27 mouse cellular contexts compared by ENCODE assay signal in the genomic region with DNA sequence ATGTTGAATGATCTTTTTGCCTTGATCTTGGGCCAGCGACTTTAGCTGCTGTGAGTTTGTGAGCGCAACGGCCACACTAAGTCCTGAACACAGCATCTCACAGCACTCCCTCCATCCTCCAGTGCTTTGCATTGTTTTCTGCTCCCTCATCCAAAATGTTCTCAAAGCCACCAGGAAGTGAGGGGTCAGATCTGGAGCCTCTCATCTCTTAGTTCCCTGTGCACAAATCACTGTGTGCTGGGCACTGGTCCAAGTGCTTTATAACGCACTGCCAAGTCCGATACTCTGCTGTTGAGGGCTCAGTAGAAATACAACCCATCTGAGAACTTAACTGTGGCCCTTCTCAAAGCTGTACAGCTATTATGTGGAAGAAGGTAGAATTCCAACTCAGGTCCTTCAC. TPM values are rescaled to one million over a fixed set of nuclear protein-coding genes. Genes with fewer than 3 reads are reported as not detected.
DNase-seq lines count a peak whose midpoint lies in the region; ATAC-seq lines count a peak whose summit lies in the region.
"Had no signal": no experiment of that assay in that cellular context is flagged by ENCODE, and none has a peak within 500 bp of the region (broad histone marks: within the 10 kb centered on the region; RNA-seq: fewer than 3 reads in every experiment).

No protein-coding gene starts in this region.

- H3K4me1 ChIP-seq in heart, embryonic 16.5 days (ENCODE audit: control insufficient read depth, insufficient read depth, low read length): peaks cover 17% of the 10 kb centered on the region
- peaks cover 6% of the 10 kb centered on the region for H3K4me1 ChIP-seq in heart, embryonic 12.5 days (replicated peaks)
- H3K4me1 ChIP-seq: limb, embryonic 12.5 days; liver, embryonic 12.5 days; midbrain, embryonic 13.5 days; neural tube, embryonic 13.5 days had no signal

- H3K4me2 ChIP-seq in heart, embryonic 16.5 days (ENCODE audit: low read depth, low read length): peak overlapping the region; percentile 17; the same call in 1 of the 2 replicates
- no peak overlapping the region for H3K4me2 ChIP-seq in heart, embryonic 12.5 days
- H3K4me2 ChIP-seq: heart, embryonic 13.5 days; hindbrain, embryonic 14.5 days; limb, embryonic 12.5 days; liver, embryonic 12.5 days; midbrain, embryonic 13.5 days; neural tube, embryonic 13.5 days had no signal

- DNase-seq in adrenal gland, postnatal 10 days: peak; percentile 58
- DNase-seq in adrenal gland, postnatal 4 days (ENCODE audit: low spot score in 2 of 2): no peak
- DNase-seq in kidney, postnatal 14 days: peak; percentile 38
- no peak for DNase-seq in kidney, adult 9 months
- peak; percentile 32 for DNase-seq in NIH3T3 (ENCODE audit: low read depth)
- no peak for DNase-seq in left cerebral cortex, postnatal 25 days (ENCODE audit: low spot score in 2 of 2)
- DNase-seq: cerebellum, adult 2 months; forebrain, postnatal 0 days; right cerebral cortex, adult 18-20 months; thymus, postnatal 25 days had no signal

- H3K27me3 ChIP-seq in heart, embryonic 16.5 days (ENCODE audit: control insufficient read depth, insufficient read depth, low read length): no peaks in the 10 kb centered on the region
- no peaks in the 10 kb centered on the region for H3K27me3 ChIP-seq in heart, embryonic 12.5 days (replicated peaks)
- H3K27me3 ChIP-seq: heart, embryonic 13.5 days; limb, embryonic 12.5 days; liver, embryonic 12.5 days; midbrain, embryonic 13.5 days; neural tube, embryonic 13.5 days had no signal

- no peaks in the 10 kb centered on the region for H3K9me3 ChIP-seq in heart, embryonic 16.5 days (replicated peaks; ENCODE audit: control insufficient read depth, low read length)
- H3K9me3 ChIP-seq in heart, embryonic 12.5 days (replicated peaks): no peaks in the 10 kb centered on the region
- H3K9me3 ChIP-seq: heart, embryonic 13.5 days; limb, embryonic 12.5 days; liver, embryonic 12.5 days; midbrain, embryonic 13.5 days; neural tube, embryonic 13.5 days had no signal

- WGBS in heart, embryonic 16.5 days: 30% methylated on average over 5 of the region's 5 CpGs
- 39% methylated on average over 5 of the region's 5 CpGs for WGBS in heart, embryonic 12.5 days

- ATAC-seq in heart, embryonic 16.5 days (replicated peaks; ENCODE audit: extremely low read depth, insufficient read depth, low FRiP score): peak; percentile 52; the same call in 1 of the 2 replicates
- ATAC-seq in heart, embryonic 12.5 days (ENCODE audit: insufficient number of reproducible peaks, low FRiP score): no peak
- ATAC-seq: forebrain, postnatal 0 days; liver, embryonic 12.5 days; lung, postnatal 0 days; midbrain, embryonic 13.5 days had no signal

- no peaks in the 10 kb centered on the region for H3K36me3 ChIP-seq in heart, embryonic 16.5 days (ENCODE audit: control insufficient read depth, insufficient read depth)
- H3K36me3 ChIP-seq in heart, embryonic 12.5 days: no peaks in the 10 kb centered on the region
- H3K36me3 ChIP-seq: G1E; heart, embryonic 13.5 days; limb, embryonic 12.5 days; liver, embryonic 12.5 days; midbrain, embryonic 13.5 days; neural tube, embryonic 13.5 days had no signal

- peak overlapping the region; percentile 57 for H3K27ac ChIP-seq in heart, embryonic 16.5 days (ENCODE audit: low read length)
- H3K27ac ChIP-seq in heart, embryonic 12.5 days (ENCODE audit: poor library complexity, severe bottlenecking): no peak overlapping the region
- H3K27ac ChIP-seq: heart, embryonic 13.5 days; hindbrain, embryonic 14.5 days; limb, embryonic 12.5 days; liver, embryonic 12.5 days; midbrain, embryonic 13.5 days; neural tube, embryonic 13.5 days had no signal

- H3K9ac ChIP-seq in heart, embryonic 16.5 days (ENCODE audit: low read length): no peak overlapping the region
- H3K9ac ChIP-seq in heart, embryonic 12.5 days: no peak overlapping the region; the same call in 1 of the 2 replicates
- H3K9ac ChIP-seq: forebrain, postnatal 0 days; heart, embryonic 13.5 days; hindbrain, embryonic 14.5 days; limb, embryonic 12.5 days; liver, embryonic 12.5 days; midbrain, embryonic 13.5 days; neural tube, embryonic 13.5 days had no signal

- no peak overlapping the region for H3K4me3 ChIP-seq in heart, embryonic 16.5 days (ENCODE audit: low read length)
- no peak overlapping the region for H3K4me3 ChIP-seq in heart, embryonic 12.5 days
- H3K4me3 ChIP-seq: erythroblast, embryonic 14.5 days; heart, embryonic 13.5 days; limb, embryonic 12.5 days; liver, embryonic 12.5 days; midbrain, embryonic 13.5 days; neural tube, embryonic 13.5 days had no signal

- intact Hi-C loops in left cerebral cortex, postnatal 25 days (cut with DNase I): no loop called here

RNA-seq across cellular contexts. Expression of gene Cacng6, which starts 13.9 kb away (rescaled TPM):
- total RNA-seq in adrenal gland, postnatal 10 days (2021): 1 to 10 TPM; 1.5 to 6.5 TPM
- 1 to 10 TPM in 1 of 2 experiments, under 1 TPM in 1; 0.39 to 1.5 TPM for total RNA-seq in adrenal gland, postnatal 4 days (2021)
- 15.5 and 18.9 TPM in 2 replicates for polyA plus RNA-seq in heart, embryonic 16.5 days (2015; fragmentation: Nextera tagmentation; extraction: Ambion mirVana)
- polyA plus RNA-seq in heart, embryonic 12.5 days (2016; fragmentation: Nextera tagmentation; extraction: Ambion mirVana): 23.1 and 23.5 TPM in 2 replicates
- total RNA-seq in left cerebral cortex, postnatal 25 days (2021): 1 to 10 TPM in 1 of 2 experiments, under 1 TPM in 1; 0.98 to 1.6 TPM
- total RNA-seq: common myeloid progenitor, adult 5-6 weeks; megakaryocyte progenitor cell, adult 5-6 weeks had no signal
- polyA plus RNA-seq: erythroblast, embryonic 14.5 days; G1E; hindbrain, embryonic 14.5 days; intestine, embryonic 14.5 days; lung, postnatal 0 days; midbrain, embryonic 13.5 days; small intestine, adult 2 months had no signal

RNA-seq across cellular contexts. Expression of gene Cacng8, which starts 47.5 kb away (rescaled TPM):
- total RNA-seq in adrenal gland, postnatal 10 days (2021): 1 to 10 TPM; 2.5 to 3.3 TPM
- 1 to 10 TPM; 4.1 to 6.2 TPM for total RNA-seq in adrenal gland, postnatal 4 days (2021)
- polyA plus RNA-seq in heart, embryonic 16.5 days (2015; fragmentation: Nextera tagmentation; extraction: Ambion mirVana): 0.07 and 0.46 TPM in 2 replicates
- polyA plus RNA-seq in heart, embryonic 12.5 days (2016; fragmentation: Nextera tagmentation; extraction: Ambion mirVana): 1.6 and 1.9 TPM in 2 replicates
- 100 to 1,000 TPM; 172 to 174 TPM for total RNA-seq in left cerebral cortex, postnatal 25 days (2021)
- total RNA-seq: common myeloid progenitor, adult 5-6 weeks; G1E; gastrocnemius, adult 18-20 months; gastrocnemius, postnatal 4 days; megakaryocyte progenitor cell, adult 5-6 weeks had no signal
- polyA plus RNA-seq: erythroblast, embryonic 14.5 days; G1E had no signal

Comparison
In these comparisons a context has a peak if more than half of its experiments do, and no peak if none do; other contexts are left out.
1. DNase-seq: peak in adrenal gland, postnatal 10 days (single experiment), kidney, postnatal 14 days (single experiment) and NIH3T3 (single experiment); none in adrenal gland, postnatal 4 days (0 of 2), kidney, adult 9 months (single experiment) and left cerebral cortex, postnatal 25 days (0 of 2).
2. RNA of gene Cacng8, which starts 47.5 kb away (total RNA-seq): 172 to 174 TPM in left cerebral cortex, postnatal 25 days; 4.1 to 6.2 TPM in adrenal gland, postnatal 4 days and 2.5 to 3.3 TPM in adrenal gland, postnatal 10 days; every median in the first group is over 10 times any median in the second.